Mouse (Mus musculus) spleen, embryonic (tissue): ENCODE data around the gene Btnl2.
"Not testable (repeated sequence)": the region's sequence is repeated elsewhere in the genome, so short reads cannot be mapped to it uniquely, and the experiment has no call there.

Source experiments
- CTCF ChIA-PET: fragments of 350-600 bp; sonication (Branson Sonifier 250); formaldehyde crosslinking; loops from one replicate; lab custom pipeline; 2022; lab: Charles Lee

Gene Btnl2

GRCm38 (mm10) chr17:34354539-34354938 lies at the start of gene Btnl2:
TSS of gene Btnl2 (plus strand) at chr17:34354822.
- CTCF ChIA-PET, result interaction anchor here (1.1 kb wide), 1 partner anchor 27 kb away, joined by 3 read pairs; no protein-coding TSS in a partner anchor

- CTCF ChIA-PET, result interaction anchor here (0.7 to 1.7 kb wide), 4 partner anchors 12 to 43 kb away, joined by 3 to 6 read pairs (median 4); partner anchors contain the start of gene H2-Aa
Measured at GRCm38 (mm10) chr17:34305380-34306030, 49.1 kb upstream of the Btnl2 start, which contains the start of gene H2-Eb1. TSS of gene H2-Eb1 (plus strand) at chr17:34305867.

- CTCF ChIA-PET, result no interaction called here
Measured at GRCm38 (mm10) chr17:34306407-34306806, 48.2 kb upstream of the Btnl2 start.

- CTCF ChIA-PET, result interaction anchor here (0.7 kb wide), 1 partner anchor 23 kb away, joined by 3 read pairs; no protein-coding TSS in a partner anchor
Measured at GRCm38 (mm10) chr17:34307216-34307615, 47.4 kb upstream of the Btnl2 start.

DNA sequence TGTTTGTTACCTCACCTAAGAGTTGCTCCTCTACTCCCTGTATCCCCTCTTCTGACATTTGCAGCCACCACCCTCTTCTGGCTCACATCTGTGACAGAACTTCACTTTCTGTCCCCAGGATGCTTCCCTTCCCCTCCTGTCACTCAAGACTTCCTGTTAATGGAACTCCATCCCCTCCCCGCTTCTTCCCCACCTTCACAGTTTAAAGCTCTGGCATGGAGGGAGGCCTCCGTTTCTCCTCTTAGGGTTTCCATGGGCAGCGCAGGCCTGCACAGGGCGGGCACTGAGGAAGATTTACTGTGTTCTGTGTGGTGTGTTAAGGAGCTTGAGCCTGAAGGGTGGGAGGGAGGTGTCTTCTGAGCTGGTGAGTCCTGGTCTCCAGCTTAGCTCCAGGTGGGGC lies 46.5 kb upstream of the Btnl2 start:
- CTCF ChIA-PET, result no interaction called here

DNA sequence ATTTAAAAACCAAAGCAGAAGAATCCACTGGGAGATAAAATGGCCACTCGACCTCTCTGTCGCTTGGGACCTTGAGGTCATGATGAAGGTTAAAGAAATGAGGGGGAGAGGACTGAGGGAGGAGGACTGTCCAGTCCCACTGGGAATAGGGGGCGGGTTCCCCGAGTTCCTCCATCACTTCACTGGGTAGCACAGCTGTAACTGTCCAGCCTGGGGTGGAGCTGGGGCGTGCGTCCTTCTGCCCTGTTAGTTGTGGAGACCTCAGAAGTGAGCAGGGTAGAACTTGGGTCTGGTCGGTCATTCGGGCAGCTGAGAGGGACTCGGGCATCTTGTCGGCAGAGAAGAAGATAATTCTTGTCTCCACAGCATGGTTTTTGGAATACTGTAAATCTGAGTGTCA lies 45.4 kb upstream of the Btnl2 start:
- CTCF ChIA-PET, result interaction anchor here (0.7 kb wide), 1 partner anchor 30 kb away, joined by 3 read pairs; no protein-coding TSS in a partner anchor

DNA sequence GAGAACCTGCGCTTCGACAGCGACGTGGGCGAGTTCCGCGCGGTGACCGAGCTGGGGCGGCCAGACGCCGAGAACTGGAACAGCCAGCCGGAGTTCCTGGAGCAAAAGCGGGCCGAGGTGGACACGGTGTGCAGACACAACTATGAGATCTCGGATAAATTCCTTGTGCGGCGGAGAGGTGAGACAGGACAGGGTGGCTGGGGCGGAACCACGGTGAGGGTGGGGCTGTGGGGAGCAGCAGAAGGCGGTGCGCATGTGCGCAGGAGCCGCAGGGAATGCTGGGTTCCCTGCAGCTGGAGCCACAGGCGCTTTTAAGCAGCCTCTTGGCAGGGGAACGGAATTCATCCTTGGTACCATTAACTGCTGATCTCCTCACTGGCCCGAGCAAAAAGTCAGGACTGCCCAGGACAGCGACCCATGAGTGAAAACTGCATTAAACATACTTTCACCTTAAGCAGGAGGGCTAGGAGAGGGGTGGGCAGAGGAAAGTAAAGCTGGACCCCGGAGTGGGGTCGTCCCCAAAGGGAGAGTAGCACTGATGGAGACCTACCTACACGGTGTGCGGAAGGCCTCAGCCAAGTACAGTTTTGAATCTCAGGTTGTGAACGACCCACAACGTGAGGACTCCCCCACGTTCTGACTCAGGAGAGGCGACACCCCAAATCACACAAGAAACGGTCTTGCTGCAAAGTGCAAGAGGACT lies 44.8 kb upstream of the Btnl2 start:
- CTCF ChIA-PET, result interaction anchor here (0.7 kb wide), 1 partner anchor 29 kb away, joined by 3 read pairs; no protein-coding TSS in a partner anchor

- CTCF ChIA-PET, result not testable (repeated sequence)
Measured at GRCm38 (mm10) chr17:34310526-34310925, 44.1 kb upstream of the Btnl2 start.

DNA sequence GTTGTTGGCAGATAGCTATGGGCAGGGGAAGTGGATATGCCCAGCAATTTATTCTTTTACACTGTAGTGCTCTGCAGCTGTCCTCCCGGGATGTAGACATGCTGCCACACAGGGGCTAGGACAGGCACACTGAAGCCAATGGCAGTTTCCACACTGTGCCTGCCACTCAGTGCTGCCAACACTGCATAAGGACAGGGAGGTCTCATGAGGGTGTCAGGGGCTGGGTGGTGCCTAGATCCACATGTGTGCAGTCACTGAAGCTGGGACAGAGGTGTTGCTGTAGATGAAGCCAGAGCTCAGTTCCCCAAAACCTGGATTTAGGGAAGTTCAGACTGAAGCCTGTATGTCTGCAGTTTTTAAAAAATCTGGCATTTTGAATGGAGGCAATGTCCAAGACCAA lies 42.4 kb upstream of the Btnl2 start:
- CTCF ChIA-PET, result interaction anchor here (0.7 to 1.6 kb wide), 2 partner anchors 15 to 21 kb away, joined by 3 to 5 read pairs; no protein-coding TSS in a partner anchor

DNA sequence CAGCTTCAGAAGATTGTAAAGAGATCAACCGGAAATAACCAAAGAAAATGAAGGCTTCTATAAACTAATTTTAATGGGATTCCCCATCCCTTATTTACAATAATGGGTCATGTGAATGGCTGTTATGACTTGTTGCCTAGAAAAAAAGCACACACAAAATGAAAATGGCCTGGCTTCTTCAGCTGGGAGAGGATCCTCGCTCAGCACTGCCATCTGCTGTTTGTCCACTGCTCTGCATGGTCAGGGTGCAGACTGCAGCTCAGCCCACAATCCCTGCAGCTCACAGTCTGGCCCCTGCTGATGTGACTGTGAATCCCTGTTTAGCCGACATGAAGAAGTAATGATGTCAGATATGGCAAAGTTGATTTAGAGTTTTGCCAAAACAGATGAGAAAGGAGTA lies 41.2 kb upstream of the Btnl2 start:
- CTCF ChIA-PET, result interaction anchor here (0.7 to 1.6 kb wide), 6 partner anchors 12 to 63 kb away, joined by 3 to 6 read pairs (median 4); partner anchors contain the start of gene H2-Eb2

DNA sequence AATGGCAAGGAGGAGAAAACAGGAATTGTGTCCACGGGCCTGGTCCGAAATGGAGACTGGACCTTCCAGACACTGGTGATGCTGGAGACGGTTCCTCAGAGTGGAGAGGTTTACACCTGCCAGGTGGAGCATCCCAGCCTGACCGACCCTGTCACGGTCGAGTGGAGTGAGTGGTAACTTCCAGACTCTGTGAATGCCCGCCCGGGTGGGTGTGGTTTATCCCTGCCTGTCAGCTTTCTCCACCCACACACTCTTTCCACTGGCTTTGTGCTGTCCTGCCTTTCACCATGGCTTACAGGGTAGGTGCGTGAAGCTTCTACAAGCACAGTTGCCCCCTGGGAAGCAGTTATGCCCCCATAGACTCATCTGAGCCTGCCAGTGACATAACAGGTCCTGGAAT lies 40.3 kb upstream of the Btnl2 start:
- CTCF ChIA-PET, result interaction anchor here (0.7 to 1.4 kb wide), 3 partner anchors 11 to 34 kb away, joined by 3 read pairs; partner anchors contain the start of gene H2-Eb2

DNA sequence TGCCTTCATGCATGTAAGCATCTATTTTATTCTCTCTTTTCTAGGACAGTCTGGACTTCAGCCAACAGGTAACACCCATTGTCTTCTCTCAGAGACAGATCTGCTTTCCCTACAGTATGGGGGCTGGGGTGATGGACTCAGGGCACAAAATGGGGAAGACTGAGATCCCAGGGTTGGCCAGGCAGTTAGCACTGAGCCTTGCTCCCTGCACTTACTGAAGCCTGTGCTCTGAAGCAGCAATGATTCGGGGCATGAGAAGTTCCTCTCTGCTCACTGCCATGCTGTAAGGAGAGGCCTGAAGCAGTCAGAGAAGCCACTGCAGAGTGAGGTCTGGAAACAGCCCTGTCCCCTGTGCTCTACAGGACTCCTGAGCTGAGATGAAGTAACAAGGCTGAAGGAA lies 39.1 kb upstream of the Btnl2 start:
- CTCF ChIA-PET, result interaction anchor here (1.0 kb wide), 1 partner anchor 44 kb away, joined by 4 read pairs; no protein-coding TSS in a partner anchor

DNA sequence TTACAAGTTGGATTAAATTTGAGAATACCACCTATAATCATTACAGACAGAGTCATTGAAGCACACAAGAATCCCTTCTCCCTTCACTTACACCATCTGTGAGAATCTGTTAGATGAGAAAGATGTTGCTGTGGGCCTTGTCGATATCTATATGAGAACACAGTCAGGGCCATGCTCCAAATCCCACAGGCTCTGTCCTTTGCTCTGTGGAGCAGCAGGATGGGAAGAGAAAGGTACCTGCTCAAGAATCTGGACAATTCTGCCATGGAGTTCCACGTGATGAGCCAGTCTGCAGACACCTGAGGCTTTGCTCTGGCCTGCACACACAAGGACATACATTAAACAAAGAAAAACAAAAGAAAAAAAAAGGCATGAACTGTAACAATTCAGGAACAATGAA lies 37.9 kb upstream of the Btnl2 start:
- CTCF ChIA-PET, result no interaction called here

- CTCF ChIA-PET, result no interaction called here
Measured at GRCm38 (mm10) chr17:34317275-34317674, 37.3 kb upstream of the Btnl2 start.

DNA sequence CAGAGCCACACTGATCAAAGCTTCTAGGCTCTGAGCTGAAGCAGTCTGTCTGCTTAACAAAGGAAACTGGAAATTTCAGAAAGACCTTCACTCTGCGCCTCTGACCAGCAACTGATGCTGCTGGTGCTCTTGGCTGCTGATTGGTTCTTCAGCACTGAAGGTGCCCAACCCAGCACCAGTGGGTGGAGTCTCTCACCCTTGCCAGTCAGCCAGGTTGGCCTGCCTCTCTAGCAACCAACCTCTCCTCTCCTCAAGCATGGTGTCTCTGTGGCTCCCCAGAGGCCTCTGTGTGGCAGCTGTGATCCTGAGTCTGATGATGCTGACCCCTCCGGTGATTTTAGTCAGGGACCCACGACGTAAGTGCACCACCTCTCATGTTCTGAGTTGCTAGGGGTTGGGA lies 29.2 kb upstream of the Btnl2 start, which contains the start of gene H2-Eb2:
Gene H2-Eb2 (plus strand): TSS at position 230 of the 400 bp plus-strand sequence.
- CTCF ChIA-PET, result interaction anchor here (0.7 to 1.3 kb wide), 2 partner anchors 12 to 58 kb away, joined by 3 read pairs; no protein-coding TSS in a partner anchor

DNA sequence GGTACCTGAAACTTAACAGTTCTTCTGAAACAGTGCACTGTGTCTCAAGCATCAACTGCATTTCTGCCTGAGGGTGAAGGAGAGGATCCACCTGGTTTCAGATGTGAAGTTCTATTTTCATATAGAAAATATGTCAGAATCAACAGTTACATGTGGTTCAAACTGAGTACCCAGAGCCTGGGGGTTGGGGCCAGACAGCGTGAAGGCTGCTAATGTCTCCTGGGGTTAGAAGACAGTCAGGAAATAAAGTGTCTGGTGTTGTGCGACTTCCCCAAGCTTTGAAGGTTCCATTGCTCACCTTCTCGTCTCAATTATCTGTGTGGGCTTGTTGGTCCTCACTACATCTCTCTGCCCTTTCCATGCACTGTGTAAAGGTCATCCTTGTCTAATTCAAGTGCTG lies 28.2 kb upstream of the Btnl2 start:
- CTCF ChIA-PET, result no interaction called here

- CTCF ChIA-PET, result interaction anchor here (0.7 kb wide), 1 partner anchor 237 kb away, joined by 4 read pairs; no protein-coding TSS in a partner anchor
Measured at GRCm38 (mm10) chr17:34329807-34330206, 24.8 kb upstream of the Btnl2 start.

DNA sequence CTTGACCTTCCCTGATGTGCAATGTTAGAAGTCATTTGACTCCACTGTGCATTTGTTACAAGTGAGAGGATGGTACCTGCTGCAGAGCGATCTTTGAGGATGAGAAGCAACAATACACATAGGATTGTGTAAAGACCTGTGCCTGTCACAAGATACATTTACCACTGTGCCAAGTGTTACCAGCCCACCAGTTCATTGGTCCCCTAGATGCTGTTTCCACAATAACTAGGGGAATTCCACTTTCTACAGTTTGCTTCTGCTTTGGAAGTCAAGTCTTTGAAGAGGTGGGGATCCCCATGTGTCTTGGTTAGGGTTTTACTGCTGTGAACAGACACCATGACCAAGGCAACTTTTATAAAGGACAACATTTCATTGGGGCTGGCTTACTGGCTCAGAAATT lies 23.4 kb upstream of the Btnl2 start:
- CTCF ChIA-PET, result no interaction called here

- CTCF ChIA-PET, result interaction anchor here (0.6 kb wide), 1 partner anchor 844 kb away, joined by 3 read pairs; no protein-coding TSS in a partner anchor
Measured at GRCm38 (mm10) chr17:34340619-34341402, 13.8 kb upstream of the Btnl2 start.

GRCm38 (mm10) chr17:34344882-34345281 lies 9.7 kb upstream of the Btnl2 start:
- CTCF ChIA-PET, result no interaction called here

- CTCF ChIA-PET, result no interaction called here
Measured at GRCm38 (mm10) chr17:34345486-34345885, 9.1 kb upstream of the Btnl2 start.
